15 mouse cellular contexts compared by ENCODE assay signal in the genomic region with DNA sequence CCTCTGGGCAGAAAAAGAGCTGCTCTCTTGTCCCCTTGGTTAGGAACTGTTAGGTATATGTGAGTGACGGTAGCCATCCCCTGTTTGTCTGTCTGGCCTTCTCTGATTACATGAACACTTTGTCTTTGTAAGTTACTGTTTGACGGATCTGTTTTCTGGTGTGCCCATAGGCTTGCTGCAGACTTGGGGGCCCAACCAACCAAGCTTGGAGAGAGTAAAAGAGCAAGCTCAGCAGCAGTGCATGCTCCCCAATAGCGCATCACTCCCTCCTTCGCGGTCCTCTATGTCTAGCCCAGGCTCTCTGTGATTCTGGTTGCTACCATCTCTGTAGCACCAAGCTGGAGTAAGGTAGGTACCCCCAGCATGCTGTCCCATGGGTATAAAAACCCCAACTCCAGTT. TPM values are rescaled to one million over a fixed set of nuclear protein-coding genes. Genes with fewer than 3 reads are reported as not detected.
"Had no signal": no experiment of that assay in that cellular context is flagged by ENCODE, and none has a peak within 500 bp of the region (broad histone marks: within the 10 kb centered on the region; RNA-seq: fewer than 3 reads in every experiment).

No protein-coding gene starts in this region.

- ATAC-seq: inflammation-experienced regulatory T-cells, adult 6 months; intestine, postnatal 0 days; liver, postnatal 0 days; midbrain, embryonic 13.5 days had no signal

- H3K36me3 ChIP-seq: limb, embryonic 12.5 days; liver, embryonic 13.5 days; lung, embryonic 15.5 days; midbrain, embryonic 13.5 days; neural tube, embryonic 12.5 days had no signal

- H3K9me3 ChIP-seq: liver, embryonic 13.5 days; lung, embryonic 15.5 days; midbrain, embryonic 13.5 days had no signal

- H3K4me3 ChIP-seq: limb, embryonic 12.5 days; liver, embryonic 13.5 days; lung, embryonic 15.5 days; midbrain, embryonic 13.5 days; neural tube, embryonic 12.5 days had no signal

- H3K27me3 ChIP-seq: limb, embryonic 12.5 days; liver, embryonic 13.5 days; lung, embryonic 15.5 days; midbrain, embryonic 13.5 days; neural tube, embryonic 12.5 days had no signal

- H3K27ac ChIP-seq: limb, embryonic 12.5 days; liver, embryonic 13.5 days; lung, embryonic 15.5 days; midbrain, embryonic 13.5 days; neural tube, embryonic 12.5 days had no signal

- H3K4me2 ChIP-seq: limb, embryonic 12.5 days; liver, embryonic 13.5 days; lung, embryonic 15.5 days; midbrain, embryonic 13.5 days; neural tube, embryonic 12.5 days had no signal

- DNase-seq: liver; liver, embryonic 13.5 days; liver, postnatal 0 days; retina, postnatal 1 day; right cerebral cortex, postnatal 4 days; spleen, adult 18-20 months; thymus, adult 18-20 months; thymus, postnatal 14 days had no signal

- H3K9ac ChIP-seq: limb, embryonic 12.5 days; liver, embryonic 13.5 days; liver, postnatal 0 days; lung, embryonic 15.5 days; midbrain, embryonic 13.5 days; neural tube, embryonic 12.5 days had no signal

- H3K4me1 ChIP-seq: limb, embryonic 12.5 days; liver, embryonic 13.5 days; lung, embryonic 15.5 days; midbrain, embryonic 13.5 days; neural tube, embryonic 12.5 days had no signal

RNA-seq across cellular contexts. Expression of gene B3galnt1, which starts 9.1 kb away (rescaled TPM):
- total RNA-seq: neutrophil, adult 5-6 weeks had no signal
